Mouse (Mus musculus): ENCODE results near the gene Topors. TPM values are rescaled to one million over a fixed set of nuclear protein-coding genes. Genes with fewer than 3 reads are reported as not detected.

The Topors gene
- total RNA-seq, 2 experiments from 2014 or later = 16.0 to 17.8 TPM

DNA sequence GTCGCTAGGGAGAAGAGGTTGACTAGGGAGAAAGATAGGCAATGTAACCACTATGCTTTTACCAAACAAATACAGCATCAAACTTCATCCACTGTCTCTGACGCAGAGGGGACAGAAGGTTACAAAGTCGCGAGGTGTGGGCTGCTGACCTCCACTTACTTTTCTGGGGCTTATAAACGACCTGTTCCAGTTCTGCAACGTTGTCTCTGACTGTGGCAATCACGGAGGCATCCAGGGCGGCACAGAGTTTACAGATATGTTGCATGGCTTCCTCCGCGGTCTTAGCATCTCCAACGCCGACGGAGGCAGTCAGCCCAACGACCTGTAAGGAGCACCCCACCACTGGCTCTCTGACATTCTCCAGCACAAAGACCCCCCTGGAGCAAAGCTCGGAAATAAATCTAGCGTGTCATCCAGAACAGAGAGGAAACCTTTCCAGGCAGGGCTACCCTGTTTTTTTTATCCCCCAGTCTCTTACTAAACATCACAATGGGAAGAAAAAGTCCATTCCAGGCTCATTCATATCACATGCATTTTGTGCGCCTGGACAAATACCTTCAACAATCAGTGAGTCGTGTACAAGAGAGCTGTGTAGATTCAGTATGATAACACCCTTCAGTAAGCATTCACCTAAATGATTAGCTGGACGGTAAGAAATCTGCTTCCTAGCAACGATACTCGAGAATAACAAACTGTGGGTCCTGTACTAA, 47.6 kb downstream of the Topors start:
- intact Hi-C loops (cut with DNase I) = no loop called here
- no peak for DNase-seq (ENCODE audit: extremely low spot score in 1 of 2, low spot score in 2 of 2)

DNA sequence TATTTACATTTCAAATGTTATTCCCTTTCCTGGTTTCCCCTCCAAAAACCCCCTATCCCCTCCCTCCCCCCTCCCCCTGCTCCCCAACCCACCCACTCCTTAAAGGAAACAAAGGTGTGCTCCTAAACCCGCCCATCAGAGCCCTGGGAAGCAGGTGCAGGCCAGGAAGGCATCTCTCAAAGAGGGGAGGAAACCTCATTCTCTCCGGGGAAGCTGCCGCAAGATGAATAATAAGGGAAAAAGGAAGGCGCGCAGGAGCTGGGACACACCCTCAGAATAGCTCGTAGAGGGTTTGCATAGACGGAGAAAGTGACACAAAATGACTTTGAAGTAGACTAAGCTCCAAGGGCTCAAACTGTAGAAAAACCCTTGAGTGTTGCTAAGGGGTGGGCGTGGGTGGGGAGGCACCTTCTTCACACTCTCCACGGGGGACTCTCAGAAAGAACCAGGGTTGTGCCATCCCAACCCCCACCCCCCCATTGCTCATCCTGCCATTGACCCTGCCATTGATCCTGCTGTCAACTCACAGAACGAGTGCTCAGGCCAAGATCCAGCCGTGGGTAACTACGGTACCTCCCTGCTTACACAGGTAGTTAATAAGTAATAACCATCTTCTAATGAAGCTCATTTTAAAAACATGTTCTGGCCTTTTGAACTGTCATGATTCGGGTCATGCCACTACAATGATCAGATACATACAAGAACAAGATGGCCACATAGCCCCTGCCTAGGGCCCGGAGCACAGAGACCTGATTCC, 48.5 kb downstream of the Topors start:
- intact Hi-C loops (cut with DNase I) = no loop called here
- no peak for DNase-seq (ENCODE audit: extremely low spot score in 1 of 2, low spot score in 2 of 2)

- intact Hi-C loops (cut with DNase I) = no loop called here
- no peak for DNase-seq (ENCODE audit: extremely low spot score in 1 of 2, low spot score in 2 of 2)
Observed at GRCm38 (mm10) chr4:40220437-40220836, 49.2 kb downstream of the Topors start.

- intact Hi-C loops (cut with DNase I) = no loop called here
- DNase-seq (ENCODE audit: extremely low spot score in 1 of 2, low spot score in 2 of 2) = peak in 1 of 2 experiments; percentile 39
Observed at GRCm38 (mm10) chr4:40218382-40218781, 51.3 kb downstream of the Topors start.

- DNase-seq (ENCODE audit: extremely low spot score in 1 of 2, low spot score in 2 of 2) = no peak
- intact Hi-C loops (cut with DNase I) = no loop called here
Observed at GRCm38 (mm10) chr4:40217910-40218309, 51.7 kb downstream of the Topors start.

DNA sequence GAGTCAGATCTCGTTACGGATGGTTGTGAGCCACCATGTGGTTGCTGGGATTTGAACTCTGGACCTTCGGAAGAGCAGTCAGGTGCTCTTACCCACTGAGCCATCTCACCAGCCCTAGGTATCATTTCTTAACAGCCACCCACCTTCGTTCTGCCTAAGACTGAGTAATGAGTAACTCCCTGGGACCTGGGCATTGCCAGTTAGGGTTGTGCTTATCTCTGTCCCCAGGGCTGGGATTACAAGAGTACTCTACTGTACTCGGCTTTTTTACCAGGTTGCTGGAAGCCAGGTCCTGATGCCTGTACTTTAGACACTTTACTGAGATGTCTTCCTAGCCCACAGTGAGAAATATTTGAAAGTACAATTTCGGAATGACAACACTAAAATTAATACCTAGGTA, 57.5 kb downstream of the Topors start:
- no peak for DNase-seq (ENCODE audit: extremely low spot score in 1 of 2, low spot score in 2 of 2)
- intact Hi-C loops (cut with DNase I) = no loop called here

Other genes with a start within 250 kb of the Topors start
- gene Aco1, start 126.8 kb downstream of the Topors start, total RNA-seq (2021) = 10 to 100 TPM; 43.7 to 45.7 TPM
- gene Ddx58, start 30.0 kb downstream of the Topors start, total RNA-seq (2021) = 1 to 10 TPM; 3.5 to 4.8 TPM
- gene Smim27, start 271 bp downstream of the Topors start, total RNA-seq (2021) = 10 to 100 TPM in 1 of 2 experiments, 1 to 10 TPM in 1; 8.5 to 14.4 TPM
- gene Ndufb6, start 9.6 kb upstream of the Topors start, total RNA-seq (2021) = 100 to 1,000 TPM; 213 to 222 TPM
- gene Tmem215, start 202.3 kb upstream of the Topors start, total RNA-seq (2021) = 1 to 10 TPM; 8.4 to 9.2 TPM

Data from left cerebral cortex, postnatal 10 days (tissue).